Mouse (Mus musculus) lung, adult 2 months (tissue): Measurements from ENCODE around the gene Samd14.

Experiments
- CTCF ChIP-seq: fragments of 200-500 bp; IDR thresholded peaks from 2 replicates; pipeline ENCODE4 v1.5.1; 2011; ENCODE audit warnings: mild to moderate bottlenecking, low read length, control low read depth; ENCODE audit not compliant: insufficient read depth
- POLR2A ChIP-seq: fragments of 200-500 bp; IDR thresholded peaks from 2 replicates; pipeline ENCODE4 v1.6.1; 2011; ENCODE audit warnings: low read depth, mild to moderate bottlenecking, control low read depth, low read length, borderline replicate concordance; ENCODE audit errors: extremely low read depth

- TF ChIP-seq CTCF, result no peak
- no peak for TF ChIP-seq POLR2A
Observed at GRCm38 (mm10) chr11:95026090-95026542, 16.4 kb downstream of the Samd14 start.
